Mouse (Mus musculus): ENCODE measurements around the gene Zbtb7b. TPM values are rescaled to one million over a fixed set of nuclear protein-coding genes. Genes with fewer than 3 reads are reported as not detected.
A peak's percentile ranks its signal among the peaks of the same experiment; 100 is the strongest.

Zbtb7b gene
- polyA plus RNA-seq, 1 experiment from 2014 or later = 0.41 TPM

DNA sequence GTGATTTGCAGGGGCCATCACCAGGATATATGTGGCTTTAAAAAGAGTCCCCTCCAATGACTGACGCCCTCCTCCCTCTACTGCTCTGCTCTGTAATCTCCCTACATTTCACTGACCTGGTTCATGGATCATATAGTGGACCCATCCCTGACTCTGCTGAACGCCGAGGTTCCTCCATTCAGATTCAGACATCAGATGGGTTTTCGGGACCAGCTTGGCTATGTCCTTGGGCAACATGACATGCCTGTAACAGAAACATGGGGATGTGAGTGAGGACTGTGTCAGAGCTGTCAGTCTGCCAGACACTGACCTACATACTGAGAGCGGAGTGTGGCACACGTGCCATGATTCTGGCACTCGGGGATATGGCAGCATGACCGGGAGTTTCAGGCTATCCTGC lies 21.6 kb upstream of the Zbtb7b start:
- no peak overlapping the region for H3K27ac ChIP-seq
- no peak overlapping the region for H3K9ac ChIP-seq
- ATAC-seq = no peak

DNA sequence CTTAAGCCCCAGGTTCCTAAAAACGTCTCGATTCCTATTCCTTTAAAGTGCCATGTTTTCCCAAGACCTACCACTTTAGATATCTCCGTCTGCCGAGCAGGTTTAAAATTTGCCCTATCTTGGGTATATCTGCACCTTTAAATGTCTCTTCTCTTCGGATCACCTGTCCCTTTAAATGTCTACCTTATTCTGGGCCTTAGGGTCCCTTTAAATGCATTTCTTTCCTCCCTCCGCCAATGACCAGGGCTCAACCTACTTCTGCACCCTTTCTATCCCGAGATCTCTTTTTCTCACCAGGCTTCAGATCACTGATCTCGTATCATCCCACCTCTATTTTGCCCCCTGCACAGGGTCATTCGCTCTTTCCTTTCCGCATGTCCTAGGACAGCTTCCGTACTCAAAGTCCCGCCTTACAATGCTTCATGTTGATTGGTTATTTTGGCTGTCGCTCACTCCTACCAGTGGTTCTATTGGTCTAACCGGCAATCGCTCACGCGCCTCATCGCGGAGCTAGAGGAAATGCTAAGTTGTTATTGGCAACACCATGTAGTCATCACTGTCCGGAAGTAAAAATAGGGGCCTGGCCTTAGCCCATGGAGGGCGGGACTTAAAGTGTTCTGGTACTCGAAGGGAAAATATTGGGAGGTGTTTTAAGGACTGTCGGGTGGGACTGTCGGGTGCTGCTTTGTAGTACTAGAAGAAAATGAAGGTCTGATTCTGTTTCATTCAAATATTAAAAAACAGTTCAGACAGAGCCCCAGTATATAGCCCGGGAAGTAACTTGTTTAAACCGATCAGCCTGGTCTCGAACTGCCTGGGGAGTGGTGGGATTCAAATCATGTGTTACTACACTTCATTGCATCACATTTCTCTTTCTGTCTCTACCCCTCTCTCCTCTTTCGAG lies 17.2 kb upstream of the Zbtb7b start, which contains the start of gene Flad1:
Gene Flad1 (minus strand): TSS at position 381 of the 904 bp plus-strand sequence.
- Histone ChIP-seq H3K27ac (peak within 1 kb of the TSS; percentile 16; the same call in 1 of the 2 replicates), H3K36me3 (ENCODE audit: poor library complexity, severe bottlenecking) (peaks cover 48% of the 10 kb centered on the region), H3K4me3 (peak within 1 kb of the TSS; percentile 59), H3K27me3 (no peaks in the 10 kb centered on the region), H3K9me3 (replicated peaks) (no peaks in the 10 kb centered on the region), H3K9ac (peak within 1 kb of the TSS; percentile 62), H3K4me2 (peak within 1 kb of the TSS; percentile 78), H3K4me1 (peaks cover 20% of the 10 kb centered on the region)
- 6% methylated on average over 28 of the region's 28 CpGs for WGBS
- peak; percentile 99 for ATAC-seq

More for the DNA sequence above, 21.6 kb upstream of the Zbtb7b start:
- Histone ChIP-seq H3K4me3 (no peak overlapping the region), H3K27me3 (no peaks in the 10 kb centered on the region), H3K36me3 (ENCODE audit: poor library complexity, severe bottlenecking) (peaks cover 30% of the 10 kb centered on the region), H3K4me2 (peak overlapping the region; percentile 91; the same call in 1 of the 2 replicates), H3K4me1 (peaks cover 38% of the 10 kb centered on the region), H3K9me3 (replicated peaks) (no peaks in the 10 kb centered on the region)
- WGBS = 96% methylated on average over 8 of the region's 8 CpGs

DNA sequence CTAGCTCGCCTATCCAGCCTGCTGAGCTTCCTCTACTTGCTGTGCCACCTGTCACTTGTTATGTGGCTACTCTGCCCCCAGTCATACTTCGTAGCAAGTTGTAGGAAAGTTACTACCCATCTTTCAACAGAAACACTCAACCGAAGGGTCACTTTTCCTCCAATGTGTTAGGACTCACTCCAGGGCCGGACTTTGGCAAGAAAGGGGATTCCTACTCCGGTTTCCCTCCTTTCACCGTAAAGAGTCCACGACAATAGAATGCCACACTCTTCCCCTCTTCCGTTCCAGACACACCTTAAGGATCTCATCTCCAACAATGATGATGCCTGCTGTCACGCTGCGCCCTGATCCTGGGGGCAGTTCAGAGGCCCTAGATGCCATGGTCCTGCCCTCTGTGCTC lies 16.3 kb upstream of the Zbtb7b start:
- Histone ChIP-seq H3K9ac (peak overlapping the region; percentile 62), H3K27me3 (no peaks in the 10 kb centered on the region), H3K4me2 (peak overlapping the region; percentile 78), H3K4me1 (peaks cover 11% of the 10 kb centered on the region), H3K4me3 (peak overlapping the region; percentile 59), H3K9me3 (replicated peaks) (no peaks in the 10 kb centered on the region), H3K27ac (peak overlapping the region; percentile 16; the same call in 1 of the 2 replicates), H3K36me3 (ENCODE audit: poor library complexity, severe bottlenecking) (peaks cover 43% of the 10 kb centered on the region)
- WGBS = 78% methylated on average over 10 of the region's 10 CpGs
- ATAC-seq = no peak

GRCm38 (mm10) chr3:89409701-89410100 lies 15.1 kb upstream of the Zbtb7b start:
- Histone ChIP-seq H3K9me3 (replicated peaks) (no peaks in the 10 kb centered on the region), H3K4me2 (no peak overlapping the region), H3K4me3 (no peak overlapping the region), H3K27me3 (no peaks in the 10 kb centered on the region), H3K4me1 (peaks cover 11% of the 10 kb centered on the region), H3K36me3 (ENCODE audit: poor library complexity, severe bottlenecking) (peaks cover 38% of the 10 kb centered on the region), H3K9ac (no peak overlapping the region), H3K27ac (no peak overlapping the region)
- ATAC-seq = no peak
- WGBS = 96% methylated on average over 3 of the region's 3 CpGs

GRCm38 (mm10) chr3:89408448-89408847 lies 13.9 kb upstream of the Zbtb7b start:
- WGBS = 67% methylated on average over 16 of the region's 16 CpGs
- H3K36me3 ChIP-seq (ENCODE audit: poor library complexity, severe bottlenecking) = peaks cover 37% of the 10 kb centered on the region
- no peak for ATAC-seq

DNA sequence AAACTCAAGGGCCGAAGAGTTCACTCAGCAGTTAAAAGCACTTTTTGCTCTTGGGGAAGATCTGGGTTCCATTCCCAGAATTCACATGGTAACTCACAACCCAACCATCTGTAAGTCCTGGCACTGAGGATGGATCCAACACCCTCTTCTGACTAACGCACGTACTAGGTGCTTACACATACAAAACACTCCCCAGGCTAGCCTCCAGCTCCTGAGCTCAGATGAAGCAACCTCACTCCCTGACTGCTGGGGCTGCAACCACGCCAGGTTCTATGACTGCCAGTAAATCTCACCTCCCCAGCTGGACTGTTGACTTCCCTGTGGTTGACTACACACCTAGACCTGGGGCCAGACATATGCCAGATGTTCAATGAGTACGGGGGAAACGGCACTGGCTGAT lies 12.3 kb upstream of the Zbtb7b start:
- Histone ChIP-seq H3K9me3 (replicated peaks) (no peaks in the 10 kb centered on the region), H3K4me2 (no peak overlapping the region), H3K4me3 (no peak overlapping the region), H3K4me1 (peaks cover 11% of the 10 kb centered on the region), H3K9ac (0 out of 2 replicates have a peak overlapping the region, but pooled peaks have one; percentile 4), H3K36me3 (ENCODE audit: poor library complexity, severe bottlenecking) (peaks cover 50% of the 10 kb centered on the region), H3K27me3 (no peaks in the 10 kb centered on the region), H3K27ac (no peak overlapping the region)
- WGBS = 89% methylated on average over 6 of the region's 6 CpGs
- ATAC-seq = no peak

More at GRCm38 (mm10) chr3:89408448-89408847, 13.9 kb upstream of the Zbtb7b start:
- no peak overlapping the region for H3K9ac ChIP-seq
- H3K27ac ChIP-seq = no peak overlapping the region
- no peak overlapping the region for H3K4me2 ChIP-seq
- no peaks in the 10 kb centered on the region for H3K27me3 ChIP-seq
- no peak overlapping the region for H3K4me3 ChIP-seq
- H3K4me1 ChIP-seq = peaks cover 11% of the 10 kb centered on the region
- no peaks in the 10 kb centered on the region for H3K9me3 ChIP-seq (replicated peaks)

DNA sequence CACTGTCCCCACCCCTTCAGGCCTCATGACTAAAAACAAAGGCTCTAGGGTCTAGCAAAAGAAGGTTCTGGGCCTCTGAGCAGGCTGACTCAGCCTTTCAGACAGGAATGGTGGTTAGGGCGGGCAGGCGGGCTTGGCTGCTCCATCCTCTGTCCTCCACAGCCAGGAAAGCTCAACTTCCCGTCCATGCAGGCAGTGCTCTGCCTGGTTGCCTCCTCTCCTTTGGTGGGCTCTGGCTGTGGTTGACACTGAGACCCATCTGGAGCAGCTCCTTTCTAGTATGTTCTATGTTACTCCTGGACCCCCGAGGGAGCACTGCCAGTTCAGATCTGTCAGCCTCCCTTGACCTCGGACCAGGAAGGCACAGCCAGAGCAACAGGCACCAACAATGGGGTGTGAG lies 8.1 kb upstream of the Zbtb7b start, which contains the start of gene Lenep:
Gene Lenep (minus strand): TSS at position 101 of the 400 bp plus-strand sequence.
- 74% methylated on average over 5 of the region's 5 CpGs for WGBS
- Histone ChIP-seq H3K27me3 (no peaks in the 10 kb centered on the region), H3K4me1 (peaks cover 4% of the 10 kb centered on the region; the same call in 1 of the 2 replicates), H3K27ac (no peak within 1 kb of the TSS), H3K4me3 (no peak within 1 kb of the TSS), H3K4me2 (no peak within 1 kb of the TSS), H3K9me3 (replicated peaks) (no peaks in the 10 kb centered on the region), H3K9ac (no peak within 1 kb of the TSS), H3K36me3 (ENCODE audit: poor library complexity, severe bottlenecking) (peaks cover 50% of the 10 kb centered on the region)
- ATAC-seq = no peak

DNA sequence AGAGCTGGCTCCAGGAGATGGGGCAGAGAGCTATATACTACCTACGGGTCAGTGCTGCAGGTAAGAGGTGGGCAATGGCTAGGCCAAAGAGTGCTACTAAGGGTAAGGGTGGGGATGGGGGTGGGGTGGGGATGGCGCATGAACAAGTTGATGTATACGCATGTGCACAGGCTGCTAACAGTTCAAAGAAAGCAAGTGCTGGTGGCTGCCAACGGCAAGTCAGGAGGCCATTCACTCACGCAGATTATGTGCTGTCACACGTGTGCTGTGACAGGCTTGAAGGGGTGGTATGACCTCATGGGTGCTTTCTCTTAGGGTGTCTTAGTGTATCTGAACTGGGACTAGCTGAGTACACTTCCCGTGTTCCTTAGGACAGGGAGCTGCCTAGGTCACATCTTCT lies 6.8 kb upstream of the Zbtb7b start:
- H3K9me3 ChIP-seq (replicated peaks) = no peaks in the 10 kb centered on the region
- H3K4me3 ChIP-seq = no peak overlapping the region
- H3K27me3 ChIP-seq = no peaks in the 10 kb centered on the region
- H3K4me1 ChIP-seq = peaks cover 6% of the 10 kb centered on the region; the same call in 1 of the 2 replicates
- no peak for ATAC-seq
- no peak overlapping the region for H3K27ac ChIP-seq
- H3K9ac ChIP-seq = no peak overlapping the region
- H3K4me2 ChIP-seq = no peak overlapping the region
- peaks cover 42% of the 10 kb centered on the region for H3K36me3 ChIP-seq (ENCODE audit: poor library complexity, severe bottlenecking)
- 92% methylated on average over 7 of the region's 7 CpGs for WGBS

GRCm38 (mm10) chr3:89396654-89397005 lies 2.1 kb upstream of the Zbtb7b start:
- no peaks in the 10 kb centered on the region for H3K9me3 ChIP-seq (replicated peaks)
- H3K4me2 ChIP-seq = peak overlapping the region; percentile 96
- peak overlapping the region; percentile 48 for H3K4me3 ChIP-seq
- no peak overlapping the region for H3K27ac ChIP-seq
- peaks cover 27% of the 10 kb centered on the region for H3K27me3 ChIP-seq
- 0% methylated on average over 4 of the region's 4 CpGs for WGBS
- peaks cover 8% of the 10 kb centered on the region; the same call in 1 of the 2 replicates for H3K36me3 ChIP-seq (ENCODE audit: poor library complexity, severe bottlenecking)
- H3K9ac ChIP-seq = peak overlapping the region; percentile 63; the same call in 1 of the 2 replicates
- ATAC-seq = no peak
- H3K4me1 ChIP-seq = peaks cover 48% of the 10 kb centered on the region

GRCm38 (mm10) chr3:89395806-89396653 lies 1.5 kb upstream of the Zbtb7b start:
- Histone ChIP-seq H3K9me3 (replicated peaks) (no peaks in the 10 kb centered on the region), H3K36me3 (ENCODE audit: poor library complexity, severe bottlenecking) (0 out of 2 replicates have a peak, but pooled peaks cover 2% of the 10 kb centered on the region), H3K4me1 (peaks cover 54% of the 10 kb centered on the region), H3K9ac (peak overlapping the region; percentile 63), H3K27me3 (peaks cover 27% of the 10 kb centered on the region), H3K4me2 (peak overlapping the region; percentile 96), H3K4me3 (peak overlapping the region; percentile 48), H3K27ac (no peak overlapping the region)
- no peak for ATAC-seq
- WGBS = under 1% methylated on average over 34 of the region's 44 CpGs

- Histone ChIP-seq H3K4me1 (peaks cover 61% of the 10 kb centered on the region), H3K9me3 (replicated peaks) (no peaks in the 10 kb centered on the region), H3K4me3 (peak overlapping the region; percentile 48), H3K9ac (peak overlapping the region; percentile 63; the same call in 1 of the 2 replicates), H3K27ac (no peak overlapping the region), H3K27me3 (peaks cover 27% of the 10 kb centered on the region), H3K36me3 (ENCODE audit: poor library complexity, severe bottlenecking) (no peaks in the 10 kb centered on the region), H3K4me2 (peak overlapping the region; percentile 96)
- no peak for ATAC-seq
- WGBS = 8% methylated on average over 10 of the region's 10 CpGs
These were observed 836 bp upstream of the Zbtb7b start for GRCm38 (mm10) chr3:89395419-89395805.

Data from forebrain, embryonic 13.5 days (tissue).